Mouse (Mus musculus) heart, embryonic 14.5 days (tissue): ENCODE results near the gene Zfyve19. TPM values are rescaled to one million over a fixed set of nuclear protein-coding genes. Genes with fewer than 3 reads are reported as not detected.

Experiments
- ATAC-seq: fragments of 200-750 bp; cut with Nextera tagmentation; 2 replicates; pipeline ENCODE4 v1.8.0; 2017; ENCODE audit warnings: low read depth, moderate TSS enrichment; ENCODE audit not compliant: insufficient number of reproducible peaks, insufficient read depth, low FRiP score
- H3K27ac ChIP-seq, 2 experiments: fragments of 200-500 bp in 1 of 2; fragments of 300-500 bp in 1 of 2; sonication (generic) in 1 of 2; replicated peaks in 1 of 2; 2 replicates each; pipeline ENCODE4 v1.5.1; 2012 to 2014; ENCODE audit warnings: low read depth in 2 of 2, low read length in 2 of 2, control low read depth in 1 of 2, mild to moderate bottlenecking in 1 of 2, mixed read lengths in 1 of 2; ENCODE audit not compliant: control insufficient read depth in 1 of 2, insufficient read depth in 1 of 2
- H3K27me3 ChIP-seq: fragments of 300-500 bp; sonication (generic); 2 replicates; pipeline ENCODE4 v1.6.1; 2014; ENCODE audit warnings: mild to moderate bottlenecking, low read length, control low read depth; ENCODE audit not compliant: control insufficient read depth, insufficient read depth
- H3K36me3 ChIP-seq: fragments of 300-500 bp; sonication (generic); 2 replicates; pipeline ENCODE4 v1.6.1; 2014; ENCODE audit warnings: mild to moderate bottlenecking, control low read depth, low read length, mixed read lengths; ENCODE audit not compliant: control insufficient read depth, insufficient read depth
- H3K4me1 ChIP-seq, 2 experiments: fragments of 200-500 bp in 1 of 2; fragments of 300-500 bp in 1 of 2; sonication (generic) in 1 of 2; 2 replicates each; pipeline ENCODE4 v1.6.1; 2012 to 2014; ENCODE audit warnings: low read length in 2 of 2, control low read depth in 1 of 2, mixed read lengths in 1 of 2; ENCODE audit not compliant: control insufficient read depth in 2 of 2, insufficient read depth in 2 of 2
- H3K4me2 ChIP-seq: fragments of 300-500 bp; sonication (generic); 2 replicates; pipeline ENCODE4 v1.6.1; 2014; ENCODE audit warnings: mild to moderate bottlenecking, low read length
- H3K4me3 ChIP-seq, 2 experiments: fragments of 200-500 bp in 1 of 2; fragments of 300-500 bp in 1 of 2; sonication (generic) in 1 of 2; 2 replicates each; pipeline ENCODE4 v1.5.1; 2012 to 2014; ENCODE audit warnings: low read length in 2 of 2, mild to moderate bottlenecking in 2 of 2, control low read depth in 1 of 2, low read depth in 1 of 2, moderate library complexity in 1 of 2; ENCODE audit not compliant: control insufficient read depth in 1 of 2, insufficient read depth in 1 of 2
- H3K9ac ChIP-seq: fragments of 300-500 bp; sonication (generic); 2 replicates; pipeline ENCODE4 v1.6.1; 2014; ENCODE audit warnings: mild to moderate bottlenecking, low read length
- H3K9me3 ChIP-seq: fragments of 300-500 bp; sonication (generic); 2 replicates; pipeline ENCODE4 v1.6.1; 2016; ENCODE audit warnings: low read length, control low read depth; ENCODE audit not compliant: control insufficient read depth
- WGBS: fragments of 180-500 bp; shearing (Covaris S2); extraction: QIAGEN DNeasy Blood & Tissue Kit; methylation state at CpG from one replicate; pipeline ENCODE4 v1.1.7; 2014; 5-methylcytosine and 5-hydroxymethylcytosine counted together
- polyA plus RNA-seq: library from polyadenylated mRNA; unstranded; fragments of >200 nt; fragmentation: Nextera tagmentation; extraction: Ambion mirVana; gene quantifications from 2 replicates; pipeline ENCODE4 v1.2.1, GENCODE M21; 2014

Zfyve19 gene
- 28.3 and 32.4 TPM in 2 replicates for polyA plus RNA-seq

GRCm38 (mm10) chr2:119208344-119209175 lies at the start of gene Zfyve19, which contains the start of gene Dnajc17:
TSS of gene Zfyve19 (plus strand) at chr2:119208617.
TSS of gene Dnajc17 (minus strand) at chr2:119208795.
- Histone ChIP-seq H3K36me3 (peaks cover 32% of the 10 kb centered on the region), H3K9ac (peak within 1 kb of the TSS; percentile 83), H3K27ac (peak within 1 kb of the TSS; percentile 87 to 93), H3K4me1 (peaks cover 6 to 7% of the 10 kb centered on the region in 2 experiments; a peak in 3 of 4 replicates), H3K9me3 (no peaks in the 10 kb centered on the region), H3K4me2 (peak within 1 kb of the TSS; percentile 67), H3K27me3 (no peaks in the 10 kb centered on the region), H3K4me3 (peak within 1 kb of the TSS; percentile 77 to 92)
- peak; percentile 96 for ATAC-seq
- WGBS: under 1% methylated on average over 51 of the region's 51 CpGs

- H3K4me1 ChIP-seq: peaks cover 5 to 14% of the 10 kb centered on the region in 2 experiments
- 0 out of 2 replicates have a peak, but pooled peaks cover 3% of the 10 kb centered on the region for H3K9me3 ChIP-seq
- 0 out of 2 replicates have a peak, but pooled peaks cover 4% of the 10 kb centered on the region for H3K27me3 ChIP-seq
- peak overlapping the region; percentile 40 for H3K9ac ChIP-seq
- H3K4me2 ChIP-seq: no peak overlapping the region
- H3K27ac ChIP-seq: peak overlapping the region; percentile 6 to 61
- H3K36me3 ChIP-seq: no peaks in the 10 kb centered on the region
- 13% methylated on average over 2 of the region's 2 CpGs for WGBS
- H3K4me3 ChIP-seq: no peak overlapping the region
- no peak for ATAC-seq
These were observed 47.2 kb upstream of the Zfyve19 start for GRCm38 (mm10) chr2:119161247-119161646.

- Histone ChIP-seq H3K27ac (no peak overlapping the region), H3K9ac (no peak overlapping the region), H3K27me3 (peaks cover 13% of the 10 kb centered on the region; the same call in 1 of the 2 replicates), H3K4me1 (peaks cover 11 to 18% of the 10 kb centered on the region in 2 experiments), H3K9me3 (0 out of 2 replicates have a peak, but pooled peaks cover 3% of the 10 kb centered on the region), H3K4me3 (no peak overlapping the region), H3K36me3 (no peaks in the 10 kb centered on the region), H3K4me2 (no peak overlapping the region)
- ATAC-seq: no peak
- WGBS: 66% methylated on average over 3 of the region's 3 CpGs
These were observed 45.3 kb upstream of the Zfyve19 start for GRCm38 (mm10) chr2:119163135-119163534.

DNA sequence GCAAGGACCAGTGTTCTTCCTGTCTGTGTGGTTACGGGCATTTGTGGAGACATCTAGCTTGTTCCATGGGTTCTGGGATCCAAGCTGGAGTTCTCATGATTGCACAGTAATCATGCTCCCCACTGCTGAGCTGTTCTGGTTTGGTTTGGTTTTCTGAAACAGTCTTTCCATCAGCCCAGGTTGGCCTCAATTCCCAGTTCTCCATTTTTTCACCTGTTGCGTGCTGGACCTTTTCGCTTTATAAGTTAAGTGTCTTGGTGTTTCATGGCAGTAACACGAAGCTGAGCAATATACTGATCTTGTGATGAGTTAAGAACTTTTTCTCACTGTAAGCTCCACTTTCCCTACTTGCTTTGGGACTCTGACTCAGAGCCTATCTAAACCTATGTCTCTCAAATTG lies 44.4 kb upstream of the Zfyve19 start:
- H3K9ac ChIP-seq: no peak overlapping the region
- peaks cover 13% of the 10 kb centered on the region; the same call in 1 of the 2 replicates for H3K27me3 ChIP-seq
- no peak for ATAC-seq
- no peak overlapping the region for H3K4me2 ChIP-seq
- H3K4me3 ChIP-seq: no peak overlapping the region
- WGBS: 82% methylated on average over 4 of the region's 4 CpGs
- H3K9me3 ChIP-seq: 0 out of 2 replicates have a peak, but pooled peaks cover 3% of the 10 kb centered on the region
- peaks cover 11 to 18% of the 10 kb centered on the region in 2 experiments for H3K4me1 ChIP-seq
- no peak overlapping the region for H3K27ac ChIP-seq
- H3K36me3 ChIP-seq: no peaks in the 10 kb centered on the region

GRCm38 (mm10) chr2:119165401-119165800 lies 43.0 kb upstream of the Zfyve19 start:
- no peak for ATAC-seq
- H3K4me3 ChIP-seq: no peak overlapping the region

DNA sequence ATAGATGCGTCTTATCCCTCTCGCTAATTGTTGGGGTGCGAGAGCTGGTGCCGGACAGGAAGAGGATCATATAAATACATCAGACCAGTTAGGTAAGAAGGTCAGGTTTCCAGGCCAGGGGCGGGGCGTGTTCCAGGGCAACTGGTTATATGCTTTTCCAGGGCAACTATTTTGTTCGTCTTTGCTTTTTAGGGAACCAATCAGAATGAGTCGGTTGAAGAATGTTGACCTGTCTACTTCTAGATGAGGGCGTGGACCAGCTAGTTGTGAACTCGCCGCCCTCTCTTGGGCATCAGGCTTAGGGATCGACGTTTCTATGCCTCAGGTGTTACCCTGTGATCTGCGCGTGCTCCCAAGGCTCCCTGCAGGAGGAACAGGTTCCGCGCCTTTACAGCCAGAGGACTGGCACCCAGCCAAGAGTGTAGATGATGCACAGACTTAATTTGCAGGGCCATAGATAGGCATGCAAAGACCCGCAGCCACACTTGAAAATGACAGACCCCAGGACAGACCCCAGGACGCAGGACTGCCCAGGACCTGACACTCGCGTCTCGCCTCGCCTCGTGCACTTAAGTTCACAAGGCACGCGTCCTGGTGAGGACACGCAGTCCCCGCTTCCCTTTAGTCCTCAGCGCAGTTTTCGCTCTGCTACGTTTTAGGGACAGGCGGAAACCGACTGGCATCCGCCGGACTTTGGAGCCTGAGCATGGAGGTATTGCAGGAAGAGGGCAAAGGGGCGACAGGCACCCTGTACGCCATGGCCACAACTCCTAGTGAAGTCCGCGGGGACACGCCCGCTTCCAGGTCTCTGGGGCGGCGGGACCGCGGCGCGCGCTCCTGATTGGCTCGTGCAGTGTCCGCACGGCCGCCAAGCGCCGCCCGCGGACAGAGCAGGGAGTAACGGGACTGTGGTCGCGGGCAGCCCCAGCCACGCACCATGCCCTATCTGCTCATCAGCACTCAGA lies 41.2 kb upstream of the Zfyve19 start, which contains the start of gene Gchfr:
Gene Gchfr, plus strand, starts transcription at position 873 of the 965 bp plus-strand sequence.
- Histone ChIP-seq H3K9ac (peak within 1 kb of the TSS; percentile 67), H3K4me3 (peak within 1 kb of the TSS; percentile 49 to 55), H3K4me1 (peaks cover 9% of the 10 kb centered on the region in 2 experiments), H3K27ac (no peak within 1 kb of the TSS), H3K27me3 (peaks cover 13% of the 10 kb centered on the region; the same call in 1 of the 2 replicates), H3K4me2 (peak within 1 kb of the TSS; percentile 100), H3K9me3 (0 out of 2 replicates have a peak, but pooled peaks cover 3% of the 10 kb centered on the region), H3K36me3 (no peaks in the 10 kb centered on the region)
- WGBS: under 1% methylated on average over 60 of the region's 60 CpGs
- peak; percentile 70 for ATAC-seq

More at GRCm38 (mm10) chr2:119165401-119165800, 43.0 kb upstream of the Zfyve19 start:
- peaks cover 11 to 18% of the 10 kb centered on the region in 2 experiments for H3K4me1 ChIP-seq
- no peak overlapping the region for H3K9ac ChIP-seq
- 0 out of 2 replicates have a peak, but pooled peaks cover 3% of the 10 kb centered on the region for H3K9me3 ChIP-seq
- no peaks in the 10 kb centered on the region for H3K36me3 ChIP-seq
- H3K27me3 ChIP-seq: peaks cover 13% of the 10 kb centered on the region; the same call in 1 of the 2 replicates
- no peak overlapping the region for H3K4me2 ChIP-seq
- no peak overlapping the region for H3K27ac ChIP-seq

- no peak for ATAC-seq
- H3K27ac ChIP-seq: no peak overlapping the region
- WGBS: 3% methylated on average over 26 of the region's 26 CpGs
These were observed 40.6 kb upstream of the Zfyve19 start for GRCm38 (mm10) chr2:119167866-119168256.

More at GRCm38 (mm10) chr2:119167866-119168256, 40.6 kb upstream of the Zfyve19 start:
- 0 out of 2 replicates have a peak, but pooled peaks cover 3% of the 10 kb centered on the region for H3K9me3 ChIP-seq
- peaks cover 15% of the 10 kb centered on the region in 2 experiments for H3K4me1 ChIP-seq
- peak overlapping the region; percentile 67 for H3K9ac ChIP-seq
- peaks cover 13% of the 10 kb centered on the region; the same call in 1 of the 2 replicates for H3K27me3 ChIP-seq
- no peaks in the 10 kb centered on the region for H3K36me3 ChIP-seq
- H3K4me3 ChIP-seq: peak overlapping the region; percentile 49 to 55
- peak overlapping the region; percentile 100 for H3K4me2 ChIP-seq
